Mouse (Mus musculus) left cerebral cortex, adult 2 months (tissue): ENCODE measurements around the gene Slc7a12. TPM values are rescaled to one million over a fixed set of nuclear protein-coding genes. Genes with fewer than 3 reads are reported as not detected.

Experiments
- DNase-seq, 2 experiments: peaks; one replicate each; pipeline ENCODE4 v3.0.0; 2021 to 2022; ENCODE audit warnings: low spot score in 2 of 2, mixed read lengths in 1 of 2; ENCODE audit errors: extremely low spot score in 1 of 2
- H3K27ac ChIP-seq: fragments of 200-600 bp; 2 replicates; pipeline ENCODE4 v1.8.1; 2022
- H3K4me3 ChIP-seq: fragments of 200-600 bp; 2 replicates; pipeline ENCODE4 v1.8.1; 2022
- CTCF ChIP-seq: fragments of 200-600 bp; IDR thresholded peaks from 2 replicates; pipeline ENCODE4 v1.8.1; 2022; ENCODE audit warnings: antibody characterized with exemption, mild to moderate bottlenecking, moderate library complexity
- intact Hi-C: fragments of 180-260 bp; cut with DNase I; formaldehyde crosslinking; loops from one replicate; pipeline ENCODE4 v1.15.1; 2025
- long read RNA-seq, 2 experiments: library from polyadenylated mRNA; stranded (forward); transcript quantifications; one replicate each; pipeline ENCODE4 v2.0.0; 2021; ENCODE audit warnings: borderline mapping rate in 2 of 2
- total RNA-seq, 2 experiments: library from RNA; stranded (reverse); gene quantifications; 2 replicates each; pipeline ENCODE4 v1.2.3; 2021

Gene Slc7a12
- total RNA-seq: not detected
- long read RNA-seq, experiment 1: 0 reads
- long read RNA-seq, experiment 2: 0 reads

GRCm38 (mm10) chr3:14480397-14480796 lies at the start of gene Slc7a12:
TSS of gene Slc7a12 (plus strand) at chr3:14480697.
- intact Hi-C loops: no loop called here
- TF ChIP-seq CTCF: no peak
- Histone ChIP-seq H3K4me3 (no peak within 1 kb of the TSS), H3K27ac (no peak within 1 kb of the TSS)
- no peak for DNase-seq

DNA sequence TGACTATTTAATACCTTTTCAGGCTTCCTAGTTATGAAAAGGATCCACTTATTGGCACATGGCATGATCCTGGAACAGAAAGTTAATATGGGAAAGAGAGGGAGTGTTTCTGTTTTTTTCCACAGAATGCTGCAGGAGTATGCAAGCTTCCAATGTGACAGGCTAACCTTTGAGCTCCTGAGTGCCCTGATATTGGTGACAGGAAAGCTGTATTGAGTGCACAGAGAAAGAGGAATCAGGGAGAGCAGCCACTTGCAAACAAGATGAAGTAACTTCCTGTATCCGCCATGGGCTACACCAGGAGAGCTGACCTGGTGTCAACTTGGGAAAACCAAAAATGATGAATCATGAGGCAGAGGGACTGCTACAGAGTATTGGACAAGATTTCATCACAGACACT lies 48.1 kb upstream of the Slc7a12 start:
- TF ChIP-seq CTCF: no peak
- intact Hi-C loops: no loop called here

GRCm38 (mm10) chr3:14446015-14446414 lies 34.5 kb upstream of the Slc7a12 start:
- no peak for DNase-seq
- Histone ChIP-seq H3K4me3 (no peak overlapping the region), H3K27ac (no peak overlapping the region)
- intact Hi-C loops: no loop called here
- no peak for TF ChIP-seq CTCF

More for the DNA sequence above, 48.1 kb upstream of the Slc7a12 start:
- Histone ChIP-seq H3K27ac (no peak overlapping the region), H3K4me3 (no peak overlapping the region)
- no peak for DNase-seq

DNA sequence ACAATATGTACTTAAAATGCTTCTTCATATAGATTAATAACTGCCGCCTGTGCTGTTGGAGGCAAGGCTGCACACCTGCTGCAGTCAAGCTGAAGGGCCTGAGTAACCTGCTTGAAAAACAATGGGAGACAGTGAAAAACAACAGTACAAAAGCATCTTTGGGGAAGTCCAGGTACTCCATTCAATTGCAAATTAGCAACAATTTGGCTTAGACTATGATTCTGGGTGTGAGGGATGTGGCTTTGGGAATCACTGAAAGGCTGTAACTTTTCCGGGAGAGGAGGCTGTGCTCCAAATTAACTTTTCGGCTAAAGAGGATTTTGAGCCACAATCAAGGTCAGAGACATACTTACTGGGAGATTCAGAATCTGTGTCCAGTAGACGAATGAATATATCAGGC lies 33.8 kb upstream of the Slc7a12 start:
- Histone ChIP-seq H3K4me3 (no peak overlapping the region), H3K27ac (no peak overlapping the region)
- no peak for DNase-seq
- intact Hi-C loops: no loop called here
- TF ChIP-seq CTCF: no peak

Other genes starting within 250 kb of the Slc7a12 start
- 10 to 100 TPM; 74.4 to 81.5 TPM for gene 1810022K09Rik, start 130.6 kb downstream of the Slc7a12 start, total RNA-seq
- gene Car13, start 161.0 kb downstream of the Slc7a12 start, total RNA-seq: 1 to 10 TPM in 1 of 2 experiments, under 1 TPM in 1; 0.87 to 1.8 TPM